Comparison of ENCODE assay signal across 8 mouse cellular contexts in the genomic region with DNA sequence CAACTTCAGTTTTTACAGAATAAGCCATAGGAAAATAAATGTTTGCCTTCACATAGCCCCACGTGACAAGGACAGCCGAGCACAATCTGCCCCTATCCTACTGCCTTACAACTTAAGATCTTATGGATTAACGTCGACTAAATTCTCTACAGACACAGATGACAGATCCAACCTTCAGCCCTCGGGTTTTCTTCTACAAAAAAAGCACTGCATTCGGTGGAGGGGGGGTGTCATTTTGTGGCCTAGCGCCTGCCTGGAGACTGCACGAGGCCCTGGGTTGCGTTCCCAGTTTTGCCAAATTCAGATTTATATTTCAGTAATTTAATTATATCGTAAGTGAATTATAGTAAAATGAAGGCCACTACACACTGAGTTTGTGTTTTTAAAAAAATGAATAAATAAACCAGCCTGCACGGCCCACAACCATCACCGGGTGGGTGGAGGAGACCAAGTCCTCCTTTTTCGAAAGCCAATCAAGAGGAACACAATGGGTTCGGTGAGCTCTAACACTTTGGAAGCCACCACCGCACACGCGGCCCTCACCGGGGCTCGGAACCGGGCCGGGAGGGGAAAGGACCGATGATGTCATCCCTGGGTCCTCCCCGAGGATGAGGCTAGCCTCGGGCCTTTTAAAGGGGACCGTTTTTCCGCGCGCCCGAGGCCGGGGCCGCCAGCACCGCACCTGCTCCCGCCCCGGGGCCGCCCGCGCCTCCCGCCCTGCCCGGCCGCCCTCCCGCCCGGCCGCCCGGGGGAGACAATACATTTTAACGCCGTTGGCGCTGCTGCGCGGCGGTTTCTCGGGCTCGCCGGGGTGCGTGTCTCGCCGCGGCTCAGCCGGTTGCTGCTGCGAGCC. TPM values are rescaled to one million over a fixed set of nuclear protein-coding genes. Genes with fewer than 3 reads are reported as not detected.
DNase-seq lines count a peak whose midpoint lies in the region; ATAC-seq and TF ChIP-seq lines count a peak whose summit lies in the region.

No protein-coding gene starts in this region.

- no peak for TF ChIP-seq POLR2A in bone marrow macrophage, adult 2 months (IDR thresholded peaks at IDR 0.05; ENCODE audit: borderline replicate concordance, low read depth, low read length)
- peak; percentile 47 for TF ChIP-seq POLR2A in embryonic fibroblast, embryonic 13.5 days (IDR thresholded peaks at IDR 0.05; ENCODE audit: low read depth, low read length)

- H3K4me1 ChIP-seq in bone marrow macrophage, adult 2 months (ENCODE audit: control insufficient read depth, insufficient read depth, low read length), result peaks cover 15% of the 10 kb centered on the region
- H3K4me1 ChIP-seq in embryonic fibroblast, embryonic 13.5 days (ENCODE audit: control insufficient read depth, insufficient read depth, low read length), result peaks cover 5% of the 10 kb centered on the region; the same call in 1 of the 2 replicates
- H3K4me1 ChIP-seq in heart, embryonic 12.5 days (replicated peaks), result peaks cover 31% of the 10 kb centered on the region
- peaks cover 15% of the 10 kb centered on the region for H3K4me1 ChIP-seq in kidney, embryonic 15.5 days
- peaks cover 6% of the 10 kb centered on the region; the same call in 1 of the 2 replicates for H3K4me1 ChIP-seq in limb, embryonic 15.5 days
- peaks cover 28% of the 10 kb centered on the region for H3K4me1 ChIP-seq in midbrain, embryonic 15.5 days

- no peaks in the 10 kb centered on the region for H3K36me3 ChIP-seq in heart, embryonic 12.5 days
- H3K36me3 ChIP-seq in kidney, embryonic 15.5 days, result no peaks in the 10 kb centered on the region
- H3K36me3 ChIP-seq in limb, embryonic 15.5 days, result no peaks in the 10 kb centered on the region
- H3K36me3 ChIP-seq in midbrain, embryonic 15.5 days (replicated peaks), result no peaks in the 10 kb centered on the region

- no peaks in the 10 kb centered on the region for H3K9me3 ChIP-seq in heart, embryonic 12.5 days (replicated peaks)
- no peaks in the 10 kb centered on the region for H3K9me3 ChIP-seq in kidney, embryonic 15.5 days (replicated peaks)
- H3K9me3 ChIP-seq in limb, embryonic 15.5 days, result no peaks in the 10 kb centered on the region
- no peaks in the 10 kb centered on the region for H3K9me3 ChIP-seq in midbrain, embryonic 15.5 days

- peak overlapping the region; percentile 76 for H3K27ac ChIP-seq in bone marrow macrophage, adult 2 months (ENCODE audit: insufficient read depth, low read depth, low read length)
- H3K27ac ChIP-seq in embryonic fibroblast, embryonic 13.5 days (ENCODE audit: insufficient read depth, low read length), result peak overlapping the region; percentile 58
- peak overlapping the region; percentile 72 for H3K27ac ChIP-seq in heart, embryonic 12.5 days (ENCODE audit: poor library complexity, severe bottlenecking)
- peak overlapping the region; percentile 87 for H3K27ac ChIP-seq in kidney, embryonic 15.5 days
- peak overlapping the region; percentile 93 for H3K27ac ChIP-seq in limb, embryonic 15.5 days
- peak overlapping the region; percentile 98 for H3K27ac ChIP-seq in midbrain, embryonic 15.5 days

- under 1% methylated on average over 54 of the region's 59 CpGs for WGBS in heart, embryonic 12.5 days
- under 1% methylated on average over 48 of the region's 59 CpGs for WGBS in kidney, embryonic 15.5 days
- WGBS in limb, embryonic 15.5 days, result under 1% methylated on average over 38 of the region's 59 CpGs
- WGBS in midbrain, embryonic 15.5 days, result under 1% methylated on average over 55 of the region's 59 CpGs

- peak overlapping the region; percentile 91 for H3K9ac ChIP-seq in heart, embryonic 12.5 days
- peak overlapping the region; percentile 87 for H3K9ac ChIP-seq in kidney, embryonic 15.5 days
- H3K9ac ChIP-seq in limb, embryonic 15.5 days, result peak overlapping the region; percentile 95
- peak overlapping the region; percentile 99 for H3K9ac ChIP-seq in midbrain, embryonic 15.5 days

- no peaks in the 10 kb centered on the region for H3K27me3 ChIP-seq in heart, embryonic 12.5 days (replicated peaks)
- peaks cover 4% of the 10 kb centered on the region; the same call in 1 of the 2 replicates for H3K27me3 ChIP-seq in kidney, embryonic 15.5 days
- 0 out of 2 replicates have a peak, but pooled peaks cover 6% of the 10 kb centered on the region for H3K27me3 ChIP-seq in limb, embryonic 15.5 days
- no peaks in the 10 kb centered on the region for H3K27me3 ChIP-seq in midbrain, embryonic 15.5 days (replicated peaks)

- DNase-seq in A20 (ENCODE audit: low read depth, low spot score), result peak; percentile 54
- peak; percentile 28 to 51 for DNase-seq in spleen, adult 18-20 months

- TF ChIP-seq CTCF in bone marrow macrophage, adult 2 months (IDR thresholded peaks at IDR 0.05; ENCODE audit: low read depth, low read length), result no peak
- TF ChIP-seq CTCF in embryonic fibroblast, embryonic 13.5 days (IDR thresholded peaks at IDR 0.05; ENCODE audit: borderline replicate concordance, insufficient read depth, low read length), result no peak

- H3K4me2 ChIP-seq in heart, embryonic 12.5 days, result peak overlapping the region; percentile 74
- H3K4me2 ChIP-seq in kidney, embryonic 15.5 days, result peak overlapping the region; percentile 79
- peak overlapping the region; percentile 51 for H3K4me2 ChIP-seq in limb, embryonic 15.5 days
- peak overlapping the region; percentile 68 for H3K4me2 ChIP-seq in midbrain, embryonic 15.5 days

- peak overlapping the region; percentile 78 for H3K4me3 ChIP-seq in bone marrow macrophage, adult 2 months (ENCODE audit: insufficient read depth, low read length)
- peak overlapping the region; percentile 95 for H3K4me3 ChIP-seq in embryonic fibroblast, embryonic 13.5 days (ENCODE audit: insufficient read depth, low read length)
- H3K4me3 ChIP-seq in heart, embryonic 12.5 days, result peak overlapping the region; percentile 75
- peak overlapping the region; percentile 78 for H3K4me3 ChIP-seq in kidney, embryonic 15.5 days (replicated peaks)
- H3K4me3 ChIP-seq in limb, embryonic 15.5 days, result peak overlapping the region; percentile 71
- peak overlapping the region; percentile 84 for H3K4me3 ChIP-seq in midbrain, embryonic 15.5 days

- peak; percentile 85 for ATAC-seq in heart, embryonic 12.5 days (ENCODE audit: insufficient number of reproducible peaks, low FRiP score)
- ATAC-seq in kidney, embryonic 15.5 days (replicated peaks; ENCODE audit: low FRiP score), result peak; percentile 85
- peak; percentile 22; the same call in 1 of the 2 replicates for ATAC-seq in limb, embryonic 15.5 days (ENCODE audit: insufficient number of reproducible peaks, low FRiP score, low TSS enrichment, low read depth)
- peak; percentile 82 for ATAC-seq in midbrain, embryonic 15.5 days (replicated peaks)

RNA-seq across cellular contexts. Expression of a gene that starts 0.6 kb away (rescaled TPM):
- polyA plus RNA-seq in bone marrow macrophage, adult 2 months (2012; ENCODE audit: insufficient read depth, insufficient read length, missing spikeins), result 31.4 and 33.4 TPM in 2 replicates
- 81.1 and 91.6 TPM in 2 replicates for polyA plus RNA-seq in embryonic fibroblast, embryonic 13.5 days (2011; ENCODE audit: insufficient read length, low read depth, missing spikeins)
- 90.4 and 90.5 TPM in 2 replicates for polyA plus RNA-seq in heart, embryonic 12.5 days (2016; fragmentation: Nextera tagmentation; extraction: Ambion mirVana)
- 108 and 110 TPM in 2 replicates for polyA plus RNA-seq in kidney, embryonic 15.5 days (2015; fragmentation: Nextera tagmentation; extraction: Ambion mirVana)
- polyA plus RNA-seq in limb, embryonic 15.5 days (2015; fragmentation: Nextera tagmentation; extraction: Ambion mirVana), result 72.4 and 80.6 TPM in 2 replicates
- 184 and 201 TPM in 2 replicates for polyA plus RNA-seq in midbrain, embryonic 15.5 days (2015; fragmentation: Nextera tagmentation; extraction: Ambion mirVana)

RNA-seq across cellular contexts. Expression of a gene that starts 13.6 kb away (rescaled TPM):
- not detected in 2 replicates for polyA plus RNA-seq in bone marrow macrophage, adult 2 months (2012; ENCODE audit: insufficient read depth, insufficient read length, missing spikeins)
- not detected in 2 replicates for polyA plus RNA-seq in embryonic fibroblast, embryonic 13.5 days (2011; ENCODE audit: insufficient read length, low read depth, missing spikeins)
- polyA plus RNA-seq in heart, embryonic 12.5 days (2016; fragmentation: Nextera tagmentation; extraction: Ambion mirVana), result not detected in 2 replicates
- not detected in 2 replicates for polyA plus RNA-seq in kidney, embryonic 15.5 days (2015; fragmentation: Nextera tagmentation; extraction: Ambion mirVana)
- not detected in 2 replicates for polyA plus RNA-seq in limb, embryonic 15.5 days (2015; fragmentation: Nextera tagmentation; extraction: Ambion mirVana)
- polyA plus RNA-seq in midbrain, embryonic 15.5 days (2015; fragmentation: Nextera tagmentation; extraction: Ambion mirVana), result 18.9 and 19.3 TPM in 2 replicates

RNA-seq across cellular contexts. Expression of a gene that starts 29.5 kb away (rescaled TPM):
- polyA plus RNA-seq in bone marrow macrophage, adult 2 months (2012; ENCODE audit: insufficient read depth, insufficient read length, missing spikeins), result not detected in 2 replicates
- 0.23 and 0.25 TPM in 2 replicates for polyA plus RNA-seq in embryonic fibroblast, embryonic 13.5 days (2011; ENCODE audit: insufficient read length, low read depth, missing spikeins)
- polyA plus RNA-seq in heart, embryonic 12.5 days (2016; fragmentation: Nextera tagmentation; extraction: Ambion mirVana), result 0.04 TPM in 1 of 2 replicates, not detected in the other
- polyA plus RNA-seq in kidney, embryonic 15.5 days (2015; fragmentation: Nextera tagmentation; extraction: Ambion mirVana), result 38.0 and 41.3 TPM in 2 replicates
- 0.04 TPM in 1 of 2 replicates, not detected in the other for polyA plus RNA-seq in limb, embryonic 15.5 days (2015; fragmentation: Nextera tagmentation; extraction: Ambion mirVana)
- polyA plus RNA-seq in midbrain, embryonic 15.5 days (2015; fragmentation: Nextera tagmentation; extraction: Ambion mirVana), result not detected in 2 replicates

RNA-seq across cellular contexts. Expression of a gene that starts 54.9 kb away (rescaled TPM):
- 2.0 and 2.3 TPM in 2 replicates for polyA plus RNA-seq in bone marrow macrophage, adult 2 months (2012; ENCODE audit: insufficient read depth, insufficient read length, missing spikeins)
- polyA plus RNA-seq in embryonic fibroblast, embryonic 13.5 days (2011; ENCODE audit: insufficient read length, low read depth, missing spikeins), result 0.25 TPM in 1 of 2 replicates, not detected in the other
- 2.9 and 4.1 TPM in 2 replicates for polyA plus RNA-seq in heart, embryonic 12.5 days (2016; fragmentation: Nextera tagmentation; extraction: Ambion mirVana)
- polyA plus RNA-seq in kidney, embryonic 15.5 days (2015; fragmentation: Nextera tagmentation; extraction: Ambion mirVana), result 2.2 and 2.5 TPM in 2 replicates
- 4.7 and 5.5 TPM in 2 replicates for polyA plus RNA-seq in limb, embryonic 15.5 days (2015; fragmentation: Nextera tagmentation; extraction: Ambion mirVana)
- polyA plus RNA-seq in midbrain, embryonic 15.5 days (2015; fragmentation: Nextera tagmentation; extraction: Ambion mirVana), result 4.0 and 4.8 TPM in 2 replicates

Comparison
In these comparisons a context has a peak if more than half of its experiments do, and no peak if none do; other contexts are left out.
1. Peak in every context shown above with its lines: DNase-seq, ATAC-seq, H3K4me3 ChIP-seq and H3K27ac ChIP-seq.
2. ATAC-seq: peak in every context shown above with its lines; median percentile 85 in heart, embryonic 12.5 days; 85 in kidney, embryonic 15.5 days; 82 in midbrain, embryonic 15.5 days; 22 in limb, embryonic 15.5 days.
3. RNA of a gene that starts 13.6 kb away (polyA plus RNA-seq): 18.9 to 19.3 TPM in midbrain, embryonic 15.5 days; not detected in bone marrow macrophage, adult 2 months, not detected in limb, embryonic 15.5 days, not detected in embryonic fibroblast, embryonic 13.5 days, not detected in heart, embryonic 12.5 days and not detected in kidney, embryonic 15.5 days; every median in the first group is over 10 times any median in the second.
4. RNA of a gene that starts 29.5 kb away (polyA plus RNA-seq): 38.0 to 41.3 TPM in kidney, embryonic 15.5 days; 0.23 to 0.25 TPM in embryonic fibroblast, embryonic 13.5 days, 0.04 TPM in heart, embryonic 12.5 days, not detected in bone marrow macrophage, adult 2 months, 0.04 TPM in limb, embryonic 15.5 days and not detected in midbrain, embryonic 15.5 days; every median in the first group is over 10 times any median in the second.